Mouse (Mus musculus) hindbrain, postnatal 0 days (tissue): ENCODE measurements around the gene Gm4952. TPM values are rescaled to one million over a fixed set of nuclear protein-coding genes. Genes with fewer than 3 reads are reported as not detected.

ENCODE experiments used
- ATAC-seq: fragments of 200-750 bp; cut with Nextera tagmentation; 2 replicates; pipeline ENCODE4 v1.8.0; 2017; ENCODE audit warnings: mild to moderate bottlenecking, moderate TSS enrichment, moderate library complexity
- DNase-seq: peaks from one replicate; pipeline ENCODE4 v3.0.0-alpha.2; 2015; ENCODE audit warnings: low spot score
- H3K27ac ChIP-seq: fragments of 300-500 bp; sonication (generic); 2 replicates; pipeline ENCODE4 v1.5.1; 2014; ENCODE audit warnings: mild to moderate bottlenecking
- H3K27me3 ChIP-seq: fragments of 300-500 bp; sonication (generic); 2 replicates; pipeline ENCODE4 v1.6.1; 2014; ENCODE audit warnings: low read length, mixed read lengths; ENCODE audit not compliant: insufficient read depth
- H3K36me3 ChIP-seq: fragments of 300-500 bp; sonication (generic); 2 replicates; pipeline ENCODE4 v1.6.1; 2014; ENCODE audit warnings: low read length, mixed read lengths; ENCODE audit not compliant: insufficient read depth
- H3K4me1 ChIP-seq: fragments of 300-500 bp; sonication (generic); 2 replicates; pipeline ENCODE4 v1.6.1; 2014; ENCODE audit warnings: antibody characterized with exemption, low read length, mixed read lengths; ENCODE audit not compliant: insufficient read depth
- H3K4me2 ChIP-seq: fragments of 300-500 bp; sonication (generic); 2 replicates; pipeline ENCODE4 v1.6.1; 2014; ENCODE audit warnings: low read depth, mild to moderate bottlenecking, low read length, moderate library complexity, mixed read lengths
- H3K4me3 ChIP-seq: fragments of 300-500 bp; sonication (generic); 2 replicates; pipeline ENCODE4 v1.5.1; 2014; ENCODE audit warnings: low read length
- H3K9ac ChIP-seq: fragments of 300-500 bp; sonication (generic); replicated peaks from 2 replicates; pipeline ENCODE4 v1.6.1; 2014; ENCODE audit warnings: mild to moderate bottlenecking, low read length, moderate library complexity, mixed read lengths
- H3K9me3 ChIP-seq: fragments of 300-500 bp; sonication (generic); 2 replicates; pipeline ENCODE4 v1.6.1; 2016; ENCODE audit warnings: low read length, mixed read lengths
- CTCF ChIP-seq: IDR thresholded peaks from 2 replicates; pipeline ENCODE4 v1.5.1; 2016; ENCODE audit warnings: antibody characterized with exemption, control low read depth, low read depth
- WGBS: fragments of 180-500 bp; shearing (Covaris S2); extraction: QIAGEN DNeasy Blood & Tissue Kit; methylation state at CpG from one replicate; pipeline ENCODE4 v1.1.7; 2014; 5-methylcytosine and 5-hydroxymethylcytosine counted together
- polyA plus RNA-seq: library from polyadenylated mRNA; unstranded; fragments of >200 nt; fragmentation: Nextera tagmentation; extraction: Ambion mirVana; gene quantifications from 2 replicates; pipeline ENCODE4 v1.2.1, GENCODE M21; 2015
- total RNA-seq: library from RNA; depleted of rRNA; stranded (reverse); fragments of >200 nt; gene quantifications from 2 replicates; pipeline ENCODE4 v1.2.3, GENCODE M21; 2014

The Gm4952 gene
- total and polyA plus RNA-seq, 2 experiments from 2014 or later = 0.43 TPM; not detected in 1

DNA sequence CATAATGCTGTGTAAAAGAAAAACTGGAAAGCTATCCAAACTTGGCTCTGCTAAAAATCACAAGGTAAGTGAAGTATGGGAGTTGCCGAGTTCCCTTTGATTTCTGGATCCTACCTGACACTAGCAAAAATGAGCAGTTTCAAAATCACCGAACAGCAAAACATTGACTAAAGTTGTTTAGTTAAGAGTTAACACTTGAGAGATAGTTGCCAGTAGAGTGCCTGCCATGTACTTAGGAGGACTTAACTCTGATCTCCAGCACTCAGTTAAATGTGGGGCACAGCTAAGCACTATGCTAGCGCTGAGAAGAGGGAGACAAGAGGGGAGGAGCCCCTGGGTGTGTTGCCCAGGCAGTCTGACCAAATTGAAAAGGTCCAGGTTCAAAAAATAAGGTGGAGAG is 1.1 kb upstream of the Gm4952 start:
- Histone ChIP-seq H3K4me2 (no peak overlapping the region), H3K9ac (no peak overlapping the region), H3K27me3 (no peaks in the 10 kb centered on the region), H3K36me3 (no peaks in the 10 kb centered on the region), H3K4me3 (no peak overlapping the region), H3K9me3 (no peaks in the 10 kb centered on the region), H3K4me1 (no peaks in the 10 kb centered on the region), H3K27ac (no peak overlapping the region)
- DNase-seq (no peak), ATAC-seq (no peak)
- WGBS = 67% methylated on average over 3 of the region's 3 CpGs
- TF ChIP-seq CTCF = no peak

GRCm38 (mm10) chr19:12600684-12601480 is 1.1 kb downstream of the Gm4952 start:
- no peak for TF ChIP-seq CTCF
- no peak for ATAC-seq
- WGBS = 30% methylated on average over 2 of the region's 2 CpGs

GRCm38 (mm10) chr19:12608336-12608735 is 8.6 kb downstream of the Gm4952 start:
- H3K4me1 ChIP-seq = no peaks in the 10 kb centered on the region
- H3K27me3 ChIP-seq = no peaks in the 10 kb centered on the region
- H3K4me2 ChIP-seq = no peak overlapping the region
- no peaks in the 10 kb centered on the region for H3K36me3 ChIP-seq
- H3K9me3 ChIP-seq = no peaks in the 10 kb centered on the region
- H3K27ac ChIP-seq = no peak overlapping the region
- H3K9ac ChIP-seq = no peak overlapping the region
- TF ChIP-seq CTCF = no peak
- no peak overlapping the region for H3K4me3 ChIP-seq
- DNase-seq (no peak), ATAC-seq (no peak)

More at GRCm38 (mm10) chr19:12600684-12601480, 1.1 kb downstream of the Gm4952 start:
- H3K4me2 ChIP-seq = no peak overlapping the region
- no peaks in the 10 kb centered on the region for H3K36me3 ChIP-seq
- no peak overlapping the region for H3K27ac ChIP-seq
- no peak for DNase-seq
- H3K4me3 ChIP-seq = no peak overlapping the region
- H3K27me3 ChIP-seq = no peaks in the 10 kb centered on the region
- no peaks in the 10 kb centered on the region for H3K9me3 ChIP-seq
- no peaks in the 10 kb centered on the region for H3K4me1 ChIP-seq
- no peak overlapping the region for H3K9ac ChIP-seq

GRCm38 (mm10) chr19:12613646-12614045 is 13.9 kb downstream of the Gm4952 start:
- Histone ChIP-seq H3K9me3 (no peaks in the 10 kb centered on the region), H3K4me2 (no peak overlapping the region), H3K4me1 (no peaks in the 10 kb centered on the region), H3K4me3 (no peak overlapping the region), H3K27me3 (no peaks in the 10 kb centered on the region), H3K27ac (no peak overlapping the region), H3K36me3 (no peaks in the 10 kb centered on the region), H3K9ac (no peak overlapping the region)
- no peak for ATAC-seq
- no peak for DNase-seq
- 68% methylated on average over 1 of the region's 1 CpGs for WGBS
- no peak for TF ChIP-seq CTCF

DNA sequence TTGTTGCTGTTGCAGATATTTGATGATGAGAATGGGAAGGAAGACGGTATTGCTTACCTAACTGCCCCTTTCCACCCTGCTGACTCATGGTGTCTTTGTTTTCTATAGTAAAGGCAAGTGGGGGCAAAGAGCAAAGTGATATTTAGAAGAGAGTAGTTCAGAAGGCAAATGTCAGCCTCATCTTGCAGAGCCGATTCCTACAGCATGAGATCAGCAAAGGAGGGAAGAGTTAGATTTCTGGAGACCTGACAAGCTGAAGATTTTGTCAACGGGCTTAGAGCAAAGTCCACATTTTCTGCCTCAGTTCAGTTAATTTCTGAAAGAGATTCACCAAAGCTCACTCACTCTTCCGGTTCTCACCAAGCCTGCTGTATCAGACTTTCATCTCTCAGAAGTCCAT is 33.4 kb downstream of the Gm4952 start, which contains the start of gene Glyat:
Gene Glyat (plus strand): TSS at position 133 of the 400 bp plus-strand sequence.
- no peak for ATAC-seq
- Histone ChIP-seq H3K4me2 (no peak within 1 kb of the TSS), H3K27me3 (no peaks in the 10 kb centered on the region), H3K27ac (no peak within 1 kb of the TSS), H3K9me3 (no peaks in the 10 kb centered on the region), H3K9ac (no peak within 1 kb of the TSS), H3K4me3 (no peak within 1 kb of the TSS), H3K4me1 (no peaks in the 10 kb centered on the region), H3K36me3 (no peaks in the 10 kb centered on the region)
- WGBS = 83% methylated on average over 4 of the region's 4 CpGs
- no peak for DNase-seq
- no peak for TF ChIP-seq CTCF

GRCm38 (mm10) chr19:12634259-12634658 is 34.5 kb downstream of the Gm4952 start:
- DNase-seq (no peak), ATAC-seq (no peak)
- H3K9me3 ChIP-seq = no peaks in the 10 kb centered on the region
- H3K36me3 ChIP-seq = no peaks in the 10 kb centered on the region
- H3K4me2 ChIP-seq = no peak overlapping the region
- 89% methylated on average over 3 of the region's 3 CpGs for WGBS
- no peak overlapping the region for H3K9ac ChIP-seq
- no peak overlapping the region for H3K4me3 ChIP-seq
- TF ChIP-seq CTCF = no peak
- H3K27me3 ChIP-seq = no peaks in the 10 kb centered on the region
- H3K27ac ChIP-seq = no peak overlapping the region
- no peaks in the 10 kb centered on the region for H3K4me1 ChIP-seq

DNA sequence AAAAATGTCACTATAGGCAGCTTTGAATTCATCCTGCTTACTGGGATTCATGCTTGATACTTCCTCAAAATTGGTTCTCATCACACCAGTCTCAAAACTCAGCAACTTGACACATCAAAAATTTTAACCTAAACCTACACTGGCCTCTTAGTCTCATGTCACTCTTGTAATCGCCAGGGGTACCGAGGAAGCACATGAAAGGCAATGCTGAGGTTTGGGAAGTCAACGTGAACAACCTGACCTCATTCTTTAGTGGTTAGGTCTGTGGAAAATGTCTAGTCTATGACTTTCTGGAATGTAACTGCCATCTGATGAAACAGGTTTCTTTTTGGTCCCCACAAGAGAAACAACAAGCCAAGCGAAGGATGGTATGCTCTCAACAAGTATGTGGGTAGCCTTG is 35.2 kb downstream of the Gm4952 start:
- 94% methylated on average over 4 of the region's 4 CpGs for WGBS
- H3K4me1 ChIP-seq = no peaks in the 10 kb centered on the region
- no peaks in the 10 kb centered on the region for H3K9me3 ChIP-seq
- no peak for ATAC-seq
- H3K27ac ChIP-seq = no peak overlapping the region
- H3K36me3 ChIP-seq = no peaks in the 10 kb centered on the region
- H3K4me3 ChIP-seq = no peak overlapping the region
- no peaks in the 10 kb centered on the region for H3K27me3 ChIP-seq
- no peak overlapping the region for H3K9ac ChIP-seq
- DNase-seq = no peak
- no peak for TF ChIP-seq CTCF
- H3K4me2 ChIP-seq = no peak overlapping the region
